ENCODE assay signal across 7 mouse cellular contexts in genomic region chr10:75475139-75475850, GRCm38 (mm10). TPM values are rescaled to one million over a fixed set of nuclear protein-coding genes. Genes with fewer than 3 reads are reported as not detected.
DNase-seq lines count a peak whose midpoint lies in the region; ATAC-seq and TF ChIP-seq lines count a peak whose summit lies in the region.
"Not testable (repeated sequence)": the region's sequence is repeated elsewhere in the genome, so short reads cannot be mapped to it uniquely, and the experiment has no call there.

No protein-coding gene starts in this region.

- TF ChIP-seq EP300 in liver, embryonic 14.5 days (IDR thresholded peaks at IDR 0.05; ENCODE audit: low read depth) = not testable (repeated sequence)

- not testable (repeated sequence) for H3K4me2 ChIP-seq in forebrain, embryonic 15.5 days (replicated peaks); liver, embryonic 14.5 days (ENCODE audit: low read depth); lung, embryonic 15.5 days

- DNase-seq in brain, embryonic 14.5 days (ENCODE audit: low read depth) = peak; percentile 29
- peak; percentile 88 for DNase-seq in heart, adult 11 months
- DNase-seq in kidney, adult 9 months = peak; percentile 42
- DNase-seq in liver, adult 2 months (ENCODE audit: extremely low read depth, low read depth, low spot score) = peak; percentile 65
- not testable (repeated sequence) for DNase-seq in liver, embryonic 14.5 days (ENCODE audit: low read depth in 3 of 3, low spot score in 3 of 3)

- 36% methylated on average over 5 of the region's 6 CpGs for WGBS in forebrain, embryonic 15.5 days
- WGBS in liver, adult 2 months = 25% methylated on average over 5 of the region's 6 CpGs
- 42% methylated on average over 5 of the region's 6 CpGs for WGBS in liver, embryonic 14.5 days (ENCODE audit: insufficient replicate concordance)
- 38% methylated on average over 5 of the region's 6 CpGs for whole genome bisulfite sequencing in lung, embryonic 15.5 days

- H3K4me1 ChIP-seq in forebrain, embryonic 15.5 days; liver, adult 2 months (ENCODE audit: control insufficient read depth, insufficient read depth, low read length); liver, embryonic 14.5 days (replicated peaks; ENCODE audit: control insufficient read depth in 2 of 2, insufficient read depth in 2 of 2, low read length in 1 of 2); lung, embryonic 15.5 days: not testable (repeated sequence)

- not testable (repeated sequence) for H3K79me2 ChIP-seq in liver, adult 2 months (ENCODE audit: control insufficient read depth, insufficient read depth, low read length)

- peak; percentile 46; the same call in 1 of the 2 replicates for ATAC-seq in forebrain, embryonic 15.5 days (replicated peaks)
- ATAC-seq in liver, embryonic 14.5 days (ENCODE audit: insufficient read depth) = peak; percentile 74
- ATAC-seq in lung, embryonic 15.5 days (ENCODE audit: borderline replicate concordance, extremely low read depth, low FRiP score, low TSS enrichment) = not testable (repeated sequence)

- H3K4me3 ChIP-seq in forebrain, embryonic 15.5 days; liver, adult 2 months (ENCODE audit: insufficient read depth, low read depth, low read length); liver, embryonic 14.5 days (ENCODE audit: insufficient read depth in 1 of 2, low read depth in 2 of 2, low read length in 2 of 2); lung, embryonic 15.5 days: not testable (repeated sequence)

- H3K9me3 ChIP-seq in forebrain, embryonic 15.5 days; liver, embryonic 14.5 days (ENCODE audit: control insufficient read depth, low read length); lung, embryonic 15.5 days: not testable (repeated sequence)

- H3K27me3 ChIP-seq in forebrain, embryonic 15.5 days; liver, adult 2 months (ENCODE audit: control insufficient read depth, insufficient read depth, low read length); liver, embryonic 14.5 days (ENCODE audit: control insufficient read depth, insufficient read depth, low read length); lung, embryonic 15.5 days: not testable (repeated sequence)

- peak overlapping the region; percentile 56; the same call in 1 of the 2 replicates for H3K27ac ChIP-seq in forebrain, embryonic 15.5 days (replicated peaks)
- peak overlapping the region; percentile 79 for H3K27ac ChIP-seq in liver, adult 2 months (replicated peaks; ENCODE audit: insufficient read depth, low read depth, low read length)
- H3K27ac ChIP-seq in liver, embryonic 14.5 days = not testable (repeated sequence)
- 0 out of 2 replicates have a peak overlapping the region, but pooled peaks have one; percentile 8 for H3K27ac ChIP-seq in lung, embryonic 15.5 days

- H3K9ac ChIP-seq in forebrain, embryonic 15.5 days (replicated peaks); liver, adult 2 months (ENCODE audit: low read depth, low read length); liver, embryonic 14.5 days (replicated peaks); lung, embryonic 15.5 days: not testable (repeated sequence)

- not testable (repeated sequence) for TF ChIP-seq POLR2A in brain, embryonic 14.5 days (IDR thresholded peaks at IDR 0.05; ENCODE audit: borderline replicate concordance, extremely low read depth, insufficient read depth, insufficient read length, poor library complexity, severe bottlenecking); liver, adult 2 months (IDR thresholded peaks at IDR 0.05; ENCODE audit: extremely low read depth, insufficient read depth, low read length)

- H3K36me3 ChIP-seq in forebrain, embryonic 15.5 days; liver, adult 2 months (ENCODE audit: control insufficient read depth, insufficient read depth, low read length); liver, embryonic 14.5 days (replicated peaks; ENCODE audit: control insufficient read depth, insufficient read depth, low read depth); lung, embryonic 15.5 days: not testable (repeated sequence)

- not testable (repeated sequence) for TF ChIP-seq CTCF in brain, embryonic 14.5 days (IDR thresholded peaks at IDR 0.05; ENCODE audit: borderline replicate concordance, extremely low read depth, insufficient read depth, insufficient read length); liver, adult 2 months (IDR thresholded peaks at IDR 0.05; ENCODE audit: low read depth, low read length); liver, embryonic 14.5 days (IDR thresholded peaks at IDR 0.05; ENCODE audit: low read depth)

RNA-seq across cellular contexts. Expression of gene Snrpd3, which starts 42.1 kb away (rescaled TPM):
- polyA plus RNA-seq in brain, embryonic 14.5 days (2012; rRNA removed) = 51.4 and 60.3 TPM in 2 replicates
- 155 and 156 TPM in 2 replicates for polyA plus RNA-seq in forebrain, embryonic 15.5 days (2015; fragmentation: Nextera tagmentation; extraction: Ambion mirVana)
- total RNA-seq in liver, adult 2 months (2014; rRNA removed) = 26.6 and 29.1 TPM in 2 replicates
- polyA plus RNA-seq in liver, adult 2 months (2012; rRNA removed) = 12.5 and 21.0 TPM in 2 replicates
- polyA plus RNA-seq in liver, embryonic 14.5 days (2012; rRNA removed) = 19.4 and 60.5 TPM in 2 replicates
- polyA plus RNA-seq in liver, embryonic 14.5 days (2014; fragmentation: Nextera tagmentation; extraction: Ambion mirVana) = 82.2 and 90.3 TPM in 2 replicates
- polyA plus RNA-seq in lung, embryonic 15.5 days (2015; fragmentation: Nextera tagmentation; extraction: Ambion mirVana) = 142 and 158 TPM in 2 replicates

RNA-seq across cellular contexts. Expression of gene Gucd1, which starts 42.5 kb away (rescaled TPM):
- polyA plus RNA-seq in brain, embryonic 14.5 days (2012; rRNA removed) = 26.0 and 33.2 TPM in 2 replicates
- polyA plus RNA-seq in forebrain, embryonic 15.5 days (2015; fragmentation: Nextera tagmentation; extraction: Ambion mirVana) = 20.1 and 20.2 TPM in 2 replicates
- total RNA-seq in liver, adult 2 months (2014; rRNA removed) = 115 and 138 TPM in 2 replicates
- 162 and 166 TPM in 2 replicates for polyA plus RNA-seq in liver, adult 2 months (2012; rRNA removed)
- polyA plus RNA-seq in liver, embryonic 14.5 days (2012; rRNA removed) = 37.3 and 38.7 TPM in 2 replicates
- 58.5 and 66.0 TPM in 2 replicates for polyA plus RNA-seq in liver, embryonic 14.5 days (2014; fragmentation: Nextera tagmentation; extraction: Ambion mirVana)
- polyA plus RNA-seq in lung, embryonic 15.5 days (2015; fragmentation: Nextera tagmentation; extraction: Ambion mirVana) = 23.6 and 24.5 TPM in 2 replicates
